Mouse (Mus musculus) bone marrow macrophage, adult 2 months (primary cell): ENCODE data around the gene Zbtb45. TPM values are rescaled to one million over a fixed set of nuclear protein-coding genes. Genes with fewer than 3 reads are reported as not detected.
A peak's percentile ranks its signal among the peaks of the same experiment; 100 is the strongest.

Experiments
- H3K27ac ChIP-seq: 2 replicates; pipeline ENCODE4 v1.5.1; 2012; ENCODE audit warnings: low read depth, low read length; ENCODE audit not compliant: insufficient read depth
- H3K4me1 ChIP-seq: 2 replicates; pipeline ENCODE4 v1.6.1; 2012; ENCODE audit warnings: low read length; ENCODE audit not compliant: control insufficient read depth, insufficient read depth
- H3K4me3 ChIP-seq: 2 replicates; pipeline ENCODE4 v1.5.1; 2012; ENCODE audit warnings: mild to moderate bottlenecking, low read length, moderate library complexity; ENCODE audit not compliant: insufficient read depth
- CTCF ChIP-seq: IDR thresholded peaks from 2 replicates; pipeline ENCODE4 v1.5.1; 2012; ENCODE audit warnings: low read depth, mild to moderate bottlenecking, low read length, moderate library complexity
- POLR2A ChIP-seq: IDR thresholded peaks from 2 replicates; pipeline ENCODE4 v1.6.1; 2012; ENCODE audit warnings: mild to moderate bottlenecking, low read depth, low read length, borderline replicate concordance
- polyA plus RNA-seq: library from polyadenylated mRNA; stranded (reverse); fragments of >200 nt; gene quantifications from 2 replicates; pipeline ENCODE4 v1.2.4, GENCODE M21; 2012; ENCODE audit not compliant: missing spikeins, insufficient read depth, insufficient read length

Gene Zbtb45
- polyA plus RNA-seq, 1 experiment, result 17.3 TPM

- peaks cover 17% of the 10 kb centered on the region for H3K4me1 ChIP-seq
- H3K27ac ChIP-seq, result no peak overlapping the region
- peak overlapping the region; percentile 24 for H3K4me3 ChIP-seq
- TF ChIP-seq POLR2A (no peak), CTCF (no peak)
Observed at GRCm38 (mm10) chr7:13043445-13044253, 33.8 kb upstream of the Zbtb45 start.

GRCm38 (mm10) chr7:13043120-13043444, 33.2 kb upstream of the Zbtb45 start:
- TF ChIP-seq CTCF (no peak), POLR2A (no peak)
- peaks cover 17% of the 10 kb centered on the region for H3K4me1 ChIP-seq
- no peak overlapping the region for H3K4me3 ChIP-seq
- H3K27ac ChIP-seq, result no peak overlapping the region

GRCm38 (mm10) chr7:13042511-13042910, 32.7 kb upstream of the Zbtb45 start:
- TF ChIP-seq POLR2A (no peak), CTCF (no peak)
- Histone ChIP-seq H3K4me1 (peaks cover 17% of the 10 kb centered on the region), H3K27ac (no peak overlapping the region), H3K4me3 (no peak overlapping the region)

- H3K4me1 ChIP-seq, result peaks cover 19% of the 10 kb centered on the region
- H3K27ac ChIP-seq, result no peak overlapping the region
- TF ChIP-seq POLR2A (no peak), CTCF (no peak)
- H3K4me3 ChIP-seq, result no peak overlapping the region
Observed at GRCm38 (mm10) chr7:13041256-13041655, 31.4 kb upstream of the Zbtb45 start.

GRCm38 (mm10) chr7:13039181-13039580, 29.3 kb upstream of the Zbtb45 start:
- H3K4me1 ChIP-seq, result peaks cover 22% of the 10 kb centered on the region
- H3K27ac ChIP-seq, result peak overlapping the region; percentile 97
- H3K4me3 ChIP-seq, result peak overlapping the region; percentile 95
- TF ChIP-seq CTCF (no peak), POLR2A (no peak)

- Histone ChIP-seq H3K27ac (peak overlapping the region; percentile 97), H3K4me3 (peak overlapping the region; percentile 95), H3K4me1 (peaks cover 22% of the 10 kb centered on the region)
- TF ChIP-seq CTCF (no peak), POLR2A (0 out of 2 replicates have a peak, but pooled peaks have one; percentile 27)
Observed at GRCm38 (mm10) chr7:13038621-13039169, 28.9 kb upstream of the Zbtb45 start.

- peak within 1 kb of the TSS; percentile 95 for H3K4me3 ChIP-seq
- no peak for TF ChIP-seq CTCF
- H3K27ac ChIP-seq, result peak within 1 kb of the TSS; percentile 97
- peaks cover 26% of the 10 kb centered on the region for H3K4me1 ChIP-seq
Observed at GRCm38 (mm10) chr7:13037901-13038555, 28.2 kb upstream of the Zbtb45 start, which contains the start of gene Ube2m. TSS of gene Ube2m (minus strand) at chr7:13038275.

GRCm38 (mm10) chr7:13037366-13037765, 27.5 kb upstream of the Zbtb45 start:
- H3K4me3 ChIP-seq, result peak overlapping the region; percentile 95
- TF ChIP-seq CTCF (no peak), POLR2A (no peak)
- peaks cover 26% of the 10 kb centered on the region for H3K4me1 ChIP-seq
- peak overlapping the region; percentile 97 for H3K27ac ChIP-seq

- TF ChIP-seq CTCF (no peak), POLR2A (no peak)
- H3K27ac ChIP-seq, result peak overlapping the region; percentile 97
- peaks cover 26% of the 10 kb centered on the region for H3K4me1 ChIP-seq
- peak overlapping the region; percentile 95 for H3K4me3 ChIP-seq
Observed at GRCm38 (mm10) chr7:13036806-13037205, 27.0 kb upstream of the Zbtb45 start.

GRCm38 (mm10) chr7:13035211-13035855, 25.5 kb upstream of the Zbtb45 start:
- Histone ChIP-seq H3K4me1 (peaks cover 23% of the 10 kb centered on the region), H3K27ac (no peak overlapping the region), H3K4me3 (peak overlapping the region; percentile 44)
- TF ChIP-seq POLR2A, result no peak
- TF ChIP-seq CTCF, result no peak
